Comparison of ENCODE assay signal across 30 mouse cellular contexts in genomic region chr3:101018494-101018893, GRCm38 (mm10). TPM values are rescaled to one million over a fixed set of nuclear protein-coding genes. Genes with fewer than 3 reads are reported as not detected.
"Had no signal": no experiment of that assay in that cellular context is flagged by ENCODE, and none has a peak within 500 bp of the region (broad histone marks: within the 10 kb centered on the region; RNA-seq: fewer than 3 reads in every experiment).

No protein-coding gene starts in this region.

- H3K4me2 ChIP-seq: embryonic facial prominence, embryonic 12.5 days; embryonic facial prominence, embryonic 13.5 days; embryonic facial prominence, embryonic 15.5 days; forebrain, embryonic 12.5 days; forebrain, embryonic 13.5 days; forebrain, embryonic 15.5 days had no signal

- DNase-seq: cerebellum, adult 18-20 months; cerebellum, adult 2 months; cerebellum, adult 8-10 months; cerebellum, adult 9-11 months; cerebellum, postnatal 10 days; cerebellum, postnatal 14 days; cerebellum, postnatal 25 days; cerebellum, postnatal 36 days; embryo, embryonic 11 days; forebrain, postnatal 0 days; gastrocnemius, adult 2 months; gastrocnemius, postnatal 10 days; gastrocnemius, postnatal 14 days; gastrocnemius, postnatal 25 days; gastrocnemius, postnatal 36 days; heart, adult 11 months; heart, adult 18-20 months; heart, adult 2 months had no signal

- H3K9me3 ChIP-seq: embryonic facial prominence, embryonic 10.5 days; embryonic facial prominence, embryonic 12.5 days; embryonic facial prominence, embryonic 13.5 days; embryonic facial prominence, embryonic 15.5 days; forebrain, embryonic 10.5 days; forebrain, embryonic 12.5 days; forebrain, embryonic 13.5 days; forebrain, embryonic 15.5 days had no signal

- H3K27ac ChIP-seq: embryonic facial prominence, embryonic 10.5 days; embryonic facial prominence, embryonic 12.5 days; embryonic facial prominence, embryonic 13.5 days; embryonic facial prominence, embryonic 15.5 days; forebrain, embryonic 10.5 days; forebrain, embryonic 12.5 days; forebrain, embryonic 13.5 days; forebrain, embryonic 15.5 days; gastrocnemius, adult 2 months; heart, adult 2 months had no signal

- H3K27me3 ChIP-seq: embryonic facial prominence, embryonic 12.5 days; embryonic facial prominence, embryonic 13.5 days; embryonic facial prominence, embryonic 15.5 days; forebrain, embryonic 12.5 days; forebrain, embryonic 13.5 days; forebrain, embryonic 15.5 days had no signal

- H3K36me3 ChIP-seq: embryonic facial prominence, embryonic 10.5 days; embryonic facial prominence, embryonic 12.5 days; embryonic facial prominence, embryonic 13.5 days; embryonic facial prominence, embryonic 15.5 days; forebrain, embryonic 10.5 days; forebrain, embryonic 12.5 days; forebrain, embryonic 15.5 days had no signal

- H3K9ac ChIP-seq: embryonic facial prominence, embryonic 12.5 days; embryonic facial prominence, embryonic 13.5 days; embryonic facial prominence, embryonic 15.5 days; forebrain, embryonic 12.5 days; forebrain, embryonic 13.5 days; forebrain, embryonic 15.5 days; forebrain, postnatal 0 days had no signal

- ATAC-seq: forebrain, embryonic 13.5 days; forebrain, embryonic 14.5 days; forebrain, embryonic 15.5 days; forebrain, embryonic 16.5 days; forebrain, postnatal 0 days had no signal

- H3K4me3 ChIP-seq: embryonic facial prominence, embryonic 10.5 days; embryonic facial prominence, embryonic 12.5 days; embryonic facial prominence, embryonic 13.5 days; embryonic facial prominence, embryonic 15.5 days; erythroblast, embryonic 14.5 days; forebrain, embryonic 10.5 days; forebrain, embryonic 12.5 days; forebrain, embryonic 13.5 days; forebrain, embryonic 15.5 days; gastrocnemius, adult 2 months; heart, adult 2 months had no signal

RNA-seq across cellular contexts. Expression of gene Cd101, which starts 10.9 kb away (rescaled TPM):
- polyA plus RNA-seq: embryonic facial prominence, embryonic 10.5 days; embryonic facial prominence, embryonic 11.5 days; erythroblast, embryonic 14.5 days; forebrain, embryonic 10.5 days; forebrain, embryonic 14.5 days; forebrain, embryonic 16.5 days had no signal
